Mouse (Mus musculus) midbrain, postnatal 0 days (tissue): ENCODE data around the gene Dennd1a. TPM values are rescaled to one million over a fixed set of nuclear protein-coding genes. Genes with fewer than 3 reads are reported as not detected.

Experiments
- ATAC-seq: fragments of 200-750 bp; cut with Nextera tagmentation; 2 replicates; pipeline ENCODE4 v1.8.0; 2017; ENCODE audit warnings: moderate number of reproducible peaks, mild to moderate bottlenecking, moderate TSS enrichment, moderate library complexity; ENCODE audit not compliant: low FRiP score
- DNase-seq: peaks from one replicate; pipeline ENCODE4 v3.0.0-alpha.2; 2015; ENCODE audit warnings: low spot score
- H3K27ac ChIP-seq: fragments of 300-500 bp; sonication (generic); 2 replicates; pipeline ENCODE4 v1.5.1; 2014; ENCODE audit warnings: low read depth, mild to moderate bottlenecking, low read length, mixed read lengths
- H3K27me3 ChIP-seq: fragments of 300-500 bp; sonication (generic); 2 replicates; pipeline ENCODE4 v1.6.1; 2014; ENCODE audit warnings: low read length, control low read depth, mixed read lengths; ENCODE audit not compliant: insufficient read depth
- H3K36me3 ChIP-seq: fragments of 300-500 bp; sonication (generic); 2 replicates; pipeline ENCODE4 v1.6.1; 2014; ENCODE audit warnings: low read length, control low read depth, mixed read lengths; ENCODE audit not compliant: insufficient read depth
- H3K4me1 ChIP-seq: fragments of 300-500 bp; sonication (generic); 2 replicates; pipeline ENCODE4 v1.6.1; 2014; ENCODE audit warnings: mild to moderate bottlenecking, control low read depth, antibody characterized with exemption, low read length, mixed read lengths; ENCODE audit not compliant: insufficient read depth
- H3K4me2 ChIP-seq: fragments of 300-500 bp; sonication (generic); 2 replicates; pipeline ENCODE4 v1.6.1; 2014; ENCODE audit warnings: low read depth, mild to moderate bottlenecking, low read length, mixed read lengths; ENCODE audit not compliant: poor library complexity, severe bottlenecking
- H3K4me3 ChIP-seq: fragments of 300-500 bp; sonication (generic); 2 replicates; pipeline ENCODE4 v1.5.1; 2014; ENCODE audit warnings: low read depth, mild to moderate bottlenecking, low read length, moderate library complexity
- H3K9ac ChIP-seq: fragments of 300-500 bp; sonication (generic); replicated peaks from 2 replicates; pipeline ENCODE4 v1.6.1; 2014; ENCODE audit warnings: mild to moderate bottlenecking, low read length, moderate library complexity, mixed read lengths; ENCODE audit not compliant: poor library complexity, severe bottlenecking
- H3K9me3 ChIP-seq: fragments of 300-500 bp; sonication (generic); 2 replicates; pipeline ENCODE4 v1.6.1; 2016; ENCODE audit warnings: low read length, control low read depth
- CTCF ChIP-seq: IDR thresholded peaks from 2 replicates; pipeline ENCODE4 v1.5.1; 2016; ENCODE audit warnings: antibody characterized with exemption, mild to moderate bottlenecking
- WGBS: fragments of 180-500 bp; shearing (Covaris S2); extraction: QIAGEN DNeasy Blood & Tissue Kit; methylation state at CpG from one replicate; pipeline ENCODE4 v1.1.7; 2014; 5-methylcytosine and 5-hydroxymethylcytosine counted together
- polyA plus RNA-seq: library from polyadenylated mRNA; unstranded; fragments of >200 nt; fragmentation: Nextera tagmentation; extraction: Ambion mirVana; gene quantifications from 2 replicates; pipeline ENCODE4 v1.2.1, GENCODE M21; 2015
- total RNA-seq: library from RNA; depleted of rRNA; stranded (reverse); fragments of >200 nt; gene quantifications from 2 replicates; pipeline ENCODE4 v1.2.3, GENCODE M21; 2014

The Dennd1a gene
- total and polyA plus RNA-seq, 2 experiments from 2014 or later: 15.9 to 51.1 TPM

DNA sequence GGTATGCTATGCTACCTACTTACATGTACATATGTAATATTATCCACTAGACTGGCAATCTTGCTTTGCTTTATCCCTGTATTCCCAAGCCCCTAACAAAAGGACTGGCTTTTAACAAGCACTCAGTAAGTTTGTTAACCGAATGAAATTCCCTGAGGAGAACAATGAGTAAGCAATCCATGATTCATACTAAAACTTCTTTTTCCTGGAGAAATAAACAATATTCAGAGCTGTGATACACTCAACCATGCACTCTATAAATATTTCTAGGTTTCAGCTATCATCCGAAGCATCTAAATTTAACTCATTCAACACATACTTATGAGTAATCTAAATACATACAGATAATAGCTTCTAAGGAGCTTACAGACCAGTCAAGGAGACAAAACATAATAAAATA is 23.5 kb downstream of the Dennd1a start:
- H3K4me3 ChIP-seq: no peak overlapping the region
- no peak overlapping the region for H3K4me2 ChIP-seq
- no peak overlapping the region for H3K9ac ChIP-seq
- TF ChIP-seq CTCF: no peak
- whole genome bisulfite sequencing: 69% methylated on average over 2 of the region's 2 CpGs
- no peak for ATAC-seq
- H3K27ac ChIP-seq: no peak overlapping the region
- H3K36me3 ChIP-seq: no peaks in the 10 kb centered on the region
- no peaks in the 10 kb centered on the region for H3K4me1 ChIP-seq
- no peaks in the 10 kb centered on the region for H3K27me3 ChIP-seq
- DNase-seq: no peak
- no peaks in the 10 kb centered on the region for H3K9me3 ChIP-seq

DNA sequence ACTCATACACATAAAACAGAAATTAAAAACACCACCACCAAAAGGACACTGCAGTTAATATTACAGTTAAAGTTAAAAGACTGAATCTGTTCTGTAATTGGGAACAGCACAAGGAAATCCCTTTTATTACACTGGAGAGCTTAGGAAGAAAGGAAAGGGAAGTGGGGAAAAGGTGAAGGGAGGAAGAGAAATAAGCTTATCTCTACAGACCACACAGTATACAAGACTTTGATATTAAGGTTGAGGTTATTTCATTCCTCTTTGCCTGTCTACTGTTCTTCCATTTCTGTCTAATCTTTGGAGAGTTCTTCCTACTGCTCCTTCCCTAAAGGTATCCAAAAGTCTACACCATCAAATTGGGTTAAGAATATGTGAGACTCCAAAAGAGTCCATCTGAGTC is 28.1 kb downstream of the Dennd1a start:
- Histone ChIP-seq H3K27me3 (no peaks in the 10 kb centered on the region), H3K9ac (no peak overlapping the region)
- no peak for TF ChIP-seq CTCF

DNA sequence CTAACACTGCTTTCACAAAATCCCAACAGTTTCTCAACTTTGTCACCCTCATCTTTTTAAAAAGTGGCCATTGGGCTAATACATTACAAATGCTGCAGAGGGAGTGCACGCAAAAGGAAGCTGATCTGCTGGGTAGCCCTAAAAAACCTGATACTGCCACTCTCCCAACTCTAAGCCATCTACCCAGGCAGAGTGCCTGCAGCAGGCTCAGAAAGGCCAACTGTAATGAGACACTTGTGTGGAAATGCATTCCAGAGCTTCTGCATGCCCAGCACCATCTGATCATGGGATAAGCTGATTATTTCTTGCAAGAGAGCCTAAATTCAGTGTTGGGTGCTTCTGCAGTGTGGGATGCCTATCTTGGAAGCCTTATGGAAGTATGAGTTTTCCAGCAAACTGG is 49.6 kb downstream of the Dennd1a start:
- Histone ChIP-seq H3K4me1 (no peaks in the 10 kb centered on the region), H3K9ac (no peak overlapping the region), H3K4me2 (no peak overlapping the region), H3K9me3 (no peaks in the 10 kb centered on the region), H3K4me3 (no peak overlapping the region), H3K27ac (no peak overlapping the region), H3K36me3 (no peaks in the 10 kb centered on the region), H3K27me3 (no peaks in the 10 kb centered on the region)
- 76% methylated on average over 1 of the region's 1 CpGs for WGBS
- DNase-seq: no peak
- no peak for TF ChIP-seq CTCF
- ATAC-seq: no peak

More for the DNA sequence above, 28.1 kb downstream of the Dennd1a start:
- ATAC-seq: no peak
- H3K4me3 ChIP-seq: no peak overlapping the region
- no peak overlapping the region for H3K4me2 ChIP-seq
- H3K36me3 ChIP-seq: no peaks in the 10 kb centered on the region
- H3K4me1 ChIP-seq: no peaks in the 10 kb centered on the region
- DNase-seq: no peak
- H3K27ac ChIP-seq: no peak overlapping the region
- H3K9me3 ChIP-seq: no peaks in the 10 kb centered on the region

DNA sequence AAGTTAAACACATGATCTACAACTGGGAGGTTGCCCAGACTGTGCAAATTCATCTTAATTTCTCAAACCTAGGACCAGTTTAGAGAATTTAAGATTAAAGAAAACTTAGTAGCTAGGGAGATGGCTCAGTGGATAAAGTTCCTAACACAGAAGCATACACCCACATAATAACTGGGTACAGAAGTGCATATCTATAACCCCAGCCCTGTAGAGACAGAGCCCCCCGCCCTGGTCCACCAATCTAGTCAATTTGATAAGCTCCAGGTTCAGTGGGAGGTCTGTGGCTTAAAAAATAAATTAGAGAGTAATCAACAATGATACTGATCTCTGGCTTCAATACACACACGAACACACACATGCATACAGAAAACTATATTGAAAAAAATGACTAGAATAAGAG is 51.6 kb downstream of the Dennd1a start:
- no peaks in the 10 kb centered on the region for H3K9me3 ChIP-seq
- H3K4me1 ChIP-seq: no peaks in the 10 kb centered on the region
- H3K27ac ChIP-seq: no peak overlapping the region
- H3K9ac ChIP-seq: no peak overlapping the region
- ATAC-seq (no peak), DNase-seq (no peak)
- no peaks in the 10 kb centered on the region for H3K36me3 ChIP-seq
- no peak overlapping the region for H3K4me3 ChIP-seq
- H3K27me3 ChIP-seq: no peaks in the 10 kb centered on the region
- no peak overlapping the region for H3K4me2 ChIP-seq
- 91% methylated on average over 2 of the region's 2 CpGs for WGBS
- TF ChIP-seq CTCF: no peak

DNA sequence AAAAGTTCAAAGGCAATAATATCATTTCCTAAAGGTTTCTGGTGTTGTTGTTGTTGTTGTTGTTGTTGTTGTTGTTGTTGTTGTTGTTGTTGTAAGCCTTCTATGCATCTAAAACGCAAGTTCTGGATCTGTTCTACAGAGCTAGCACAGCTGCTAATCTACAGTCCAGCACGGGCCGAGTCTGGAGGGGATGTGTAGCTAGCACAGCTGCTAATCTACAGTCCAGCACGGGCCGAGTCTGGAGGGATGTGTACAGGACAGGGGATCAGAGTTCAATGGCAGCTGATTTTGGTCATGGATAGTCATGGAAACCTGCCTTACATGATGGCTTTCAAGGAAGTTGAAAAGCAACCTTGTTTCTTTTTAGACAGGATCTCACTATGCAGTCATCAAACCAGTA is 57.3 kb downstream of the Dennd1a start:
- Histone ChIP-seq H3K36me3 (no peaks in the 10 kb centered on the region), H3K27ac (no peak overlapping the region), H3K4me3 (no peak overlapping the region), H3K27me3 (peaks cover 2% of the 10 kb centered on the region; the same call in 1 of the 2 replicates), H3K9ac (no peak overlapping the region), H3K4me1 (no peaks in the 10 kb centered on the region), H3K4me2 (no peak overlapping the region), H3K9me3 (no peaks in the 10 kb centered on the region)
- 83% methylated on average over 5 of the region's 5 CpGs for WGBS
- DNase-seq (no peak), ATAC-seq (no peak)
- TF ChIP-seq CTCF: no peak

DNA sequence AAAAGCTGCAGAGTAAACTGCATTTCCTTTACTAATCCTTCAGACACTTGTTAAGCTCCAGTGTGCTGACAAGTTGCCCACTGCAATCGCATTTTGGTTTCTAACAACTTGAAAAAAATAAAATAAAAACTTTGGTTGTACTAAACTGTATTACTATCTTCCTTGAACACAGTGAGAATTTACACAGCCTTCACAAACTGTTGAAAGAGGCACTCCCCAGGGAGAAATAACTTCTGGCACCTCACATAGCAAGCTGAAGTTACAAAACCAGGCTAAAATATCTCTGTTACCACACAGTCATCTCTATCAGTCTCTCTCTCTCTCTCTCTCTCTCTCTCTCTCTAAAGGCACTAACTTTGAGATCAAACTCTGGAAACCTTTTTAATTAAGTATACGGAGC is 63.4 kb downstream of the Dennd1a start:
- no peak for DNase-seq
- no peak for TF ChIP-seq CTCF
- no peak for ATAC-seq
- 30% methylated on average over 2 of the region's 2 CpGs for WGBS
- Histone ChIP-seq H3K9me3 (no peaks in the 10 kb centered on the region), H3K4me2 (no peak overlapping the region), H3K27me3 (peaks cover 2% of the 10 kb centered on the region; the same call in 1 of the 2 replicates), H3K4me1 (no peaks in the 10 kb centered on the region), H3K4me3 (no peak overlapping the region), H3K27ac (no peak overlapping the region), H3K9ac (no peak overlapping the region), H3K36me3 (no peaks in the 10 kb centered on the region)
